Mouse (Mus musculus): ENCODE results near the gene Olfr316. TPM values are rescaled to one million over a fixed set of nuclear protein-coding genes. Genes with fewer than 3 reads are reported as not detected.
"Not testable (repeated sequence)": the region's sequence is repeated elsewhere in the genome, so short reads cannot be mapped to it uniquely, and the experiment has no call there.

Gene Olfr316
- polyA plus RNA-seq, 1 experiment from 2014 or later, result not detected

DNA sequence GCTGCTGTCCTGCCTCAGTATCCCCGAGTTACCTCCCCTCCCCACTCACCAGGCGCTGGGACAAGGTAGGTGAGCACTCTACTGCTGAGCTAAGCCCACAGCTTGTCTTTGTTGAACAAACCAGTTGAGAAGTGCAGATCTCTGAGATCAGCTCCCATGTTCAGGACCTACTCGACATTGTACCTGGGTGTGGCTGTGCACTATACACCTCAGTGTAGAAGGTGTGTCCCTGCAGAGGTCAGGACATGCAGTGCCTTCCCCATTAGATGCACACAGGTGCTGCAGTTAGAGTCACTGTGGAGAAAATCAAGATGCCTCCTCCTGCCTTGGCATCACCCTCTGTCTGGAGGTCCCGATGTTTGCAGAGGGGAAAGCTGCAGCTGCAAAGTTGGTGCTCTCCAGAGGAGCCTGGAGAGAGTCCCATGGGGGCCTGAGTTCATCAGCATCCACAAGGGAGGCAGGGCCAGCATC lies 13.7 kb upstream of the Olfr316 start, which contains the start of gene Olfr317:
Olfr317 (minus strand) TSS at position 421 of the 471 bp plus-strand sequence.
- TF ChIP-seq CTCF (IDR thresholded peaks at IDR 0.05; ENCODE audit: low read depth), result no peak
- H3K4me1 ChIP-seq (ENCODE audit: insufficient read depth), result no peaks in the 10 kb centered on the region
- DNase-seq (no peak), ATAC-seq (ENCODE audit: insufficient read depth) (no peak)
- no peaks in the 10 kb centered on the region for H3K36me3 ChIP-seq (ENCODE audit: insufficient read depth)
- H3K27ac ChIP-seq (ENCODE audit: low read depth), result no peak within 1 kb of the TSS
- H3K4me2 ChIP-seq, result no peak within 1 kb of the TSS
- no peaks in the 10 kb centered on the region for H3K27me3 ChIP-seq (ENCODE audit: insufficient read depth, low read length)
- H3K9me3 ChIP-seq (ENCODE audit: low read depth, low read length), result no peaks in the 10 kb centered on the region
- no peak within 1 kb of the TSS for H3K4me3 ChIP-seq (ENCODE audit: low read depth, low read length)
- 59% methylated on average over 4 of the region's 4 CpGs for WGBS
- H3K9ac ChIP-seq, result no peak within 1 kb of the TSS

DNA sequence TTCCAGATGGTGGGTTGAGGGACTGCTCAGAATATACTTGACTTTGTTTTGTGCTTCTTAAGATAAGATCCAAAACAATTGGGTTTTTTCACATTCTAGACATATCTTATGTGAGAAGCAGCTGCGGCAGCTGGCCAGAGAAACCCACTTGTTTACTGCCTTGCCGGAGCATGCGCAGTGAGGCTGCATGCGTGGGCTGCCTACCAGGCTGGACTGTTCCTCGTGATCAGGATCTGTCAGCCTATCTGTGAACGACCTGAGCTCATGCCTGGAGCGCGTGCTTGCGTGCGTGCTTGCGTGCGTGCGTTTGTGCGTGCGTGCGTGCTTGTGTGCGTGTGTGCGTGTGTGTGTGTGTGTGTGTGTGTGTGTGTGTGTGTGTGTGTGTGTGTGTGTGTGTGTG lies 1.4 kb upstream of the Olfr316 start:
- not testable (repeated sequence) for H3K27me3 ChIP-seq (ENCODE audit: insufficient read depth, low read length); H3K4me2 ChIP-seq; H3K4me1 ChIP-seq (ENCODE audit: insufficient read depth); H3K4me3 ChIP-seq (ENCODE audit: low read depth, low read length); H3K36me3 ChIP-seq (ENCODE audit: insufficient read depth); H3K9me3 ChIP-seq (ENCODE audit: low read depth, low read length); ATAC-seq (ENCODE audit: insufficient read depth); H3K27ac ChIP-seq (ENCODE audit: low read depth); H3K9ac ChIP-seq; DNase-seq
- 85% methylated on average over 18 of the region's 18 CpGs for WGBS

DNA sequence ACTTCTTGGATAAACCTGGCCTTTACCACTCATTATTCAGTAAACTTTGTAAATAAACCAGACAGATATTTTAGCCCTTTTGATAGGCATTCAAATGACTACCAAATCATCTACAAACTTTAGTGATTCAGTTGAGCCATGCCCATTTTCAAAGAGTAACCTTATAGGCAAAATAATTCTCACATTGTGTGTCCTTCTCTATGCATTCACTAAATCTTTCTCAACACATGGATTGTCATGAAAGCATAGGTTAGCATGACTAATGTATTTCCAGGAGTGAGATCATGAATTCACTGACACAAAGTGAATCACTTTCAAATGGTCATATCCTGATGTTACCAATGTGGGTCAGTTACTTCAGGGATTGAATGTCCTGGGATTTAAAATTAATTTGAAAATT lies 20.4 kb downstream of the Olfr316 start, which contains the start of gene Olfr315:
Olfr315 (plus strand) TSS at position 301 of the 400 bp plus-strand sequence.
- H3K9me3 ChIP-seq (ENCODE audit: low read depth, low read length), result no peaks in the 10 kb centered on the region
- H3K9ac ChIP-seq, result no peak within 1 kb of the TSS
- ATAC-seq (ENCODE audit: insufficient read depth) (no peak), DNase-seq (no peak)
- no peak for TF ChIP-seq CTCF (IDR thresholded peaks at IDR 0.05; ENCODE audit: low read depth)
- no peaks in the 10 kb centered on the region for H3K4me1 ChIP-seq (ENCODE audit: insufficient read depth)
- H3K4me3 ChIP-seq (ENCODE audit: low read depth, low read length), result no peak within 1 kb of the TSS
- no peaks in the 10 kb centered on the region for H3K36me3 ChIP-seq (ENCODE audit: insufficient read depth)
- H3K27me3 ChIP-seq (ENCODE audit: insufficient read depth, low read length), result no peaks in the 10 kb centered on the region
- no peak within 1 kb of the TSS for H3K27ac ChIP-seq (ENCODE audit: low read depth)
- H3K4me2 ChIP-seq, result no peak within 1 kb of the TSS

DNA sequence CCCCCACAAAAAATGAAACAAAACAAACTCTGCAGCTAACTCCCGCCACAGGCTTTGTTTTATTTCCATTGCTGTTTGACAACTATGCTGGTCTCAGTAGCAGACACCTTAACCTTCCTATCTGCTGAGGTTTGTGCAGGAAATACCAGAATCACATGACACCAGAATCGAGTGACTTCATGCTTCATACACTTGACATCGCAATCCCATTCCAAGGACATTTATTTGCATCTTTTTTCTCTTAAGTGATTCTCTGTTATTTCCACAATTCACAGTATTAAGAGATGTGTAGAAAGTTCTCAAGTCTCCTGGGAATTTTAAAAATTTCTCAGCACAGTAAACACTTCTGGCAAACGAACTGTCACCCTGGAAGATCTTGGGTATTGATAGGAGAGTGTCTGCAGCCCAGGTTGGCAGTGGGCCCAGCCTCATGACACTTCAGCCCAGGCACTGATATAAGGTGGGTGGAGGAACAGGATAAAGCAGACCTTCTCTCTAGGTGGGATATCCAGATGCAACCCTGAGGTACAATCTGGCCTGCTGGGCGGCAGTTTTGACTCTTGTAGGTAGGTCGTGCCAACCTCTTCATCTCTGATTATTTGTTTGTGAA lies 30.1 kb downstream of the Olfr316 start, which contains the start of gene Olfr314:
Olfr314 (plus strand) TSS at position 473 of the 610 bp plus-strand sequence.
- WGBS, result 50% methylated on average over 6 of the region's 6 CpGs
- H3K9me3 ChIP-seq (ENCODE audit: low read depth, low read length), result no peaks in the 10 kb centered on the region
- ATAC-seq (ENCODE audit: insufficient read depth) (no peak), DNase-seq (no peak)
- H3K9ac ChIP-seq, result no peak within 1 kb of the TSS
- H3K4me3 ChIP-seq (ENCODE audit: low read depth, low read length), result no peak within 1 kb of the TSS
- no peaks in the 10 kb centered on the region for H3K4me1 ChIP-seq (ENCODE audit: insufficient read depth)
- H3K27me3 ChIP-seq (ENCODE audit: insufficient read depth, low read length), result no peaks in the 10 kb centered on the region
- no peak within 1 kb of the TSS for H3K4me2 ChIP-seq
- TF ChIP-seq CTCF (IDR thresholded peaks at IDR 0.05; ENCODE audit: low read depth), result no peak
- H3K27ac ChIP-seq (ENCODE audit: low read depth), result no peak within 1 kb of the TSS
- H3K36me3 ChIP-seq (ENCODE audit: insufficient read depth), result no peaks in the 10 kb centered on the region

DNA sequence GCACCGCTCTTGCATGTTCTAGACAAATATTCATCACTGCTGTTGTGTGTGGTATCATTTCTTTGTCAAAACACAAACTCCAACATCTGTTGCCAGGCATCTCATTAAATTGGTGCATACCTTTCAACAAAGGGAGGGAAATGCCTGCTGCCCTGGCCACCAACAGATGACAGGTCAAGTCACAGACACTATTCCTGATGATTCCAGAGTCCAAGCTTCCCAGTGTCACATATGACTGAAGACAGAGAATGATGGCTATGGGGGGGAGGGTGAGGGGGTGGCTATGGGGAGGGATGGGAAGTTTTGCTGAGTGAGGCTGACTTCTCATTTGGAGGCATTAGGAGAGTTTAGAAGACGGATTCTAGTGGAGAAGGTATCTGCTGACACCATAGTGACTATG lies 31.6 kb downstream of the Olfr316 start:
- no peaks in the 10 kb centered on the region for H3K27me3 ChIP-seq (ENCODE audit: insufficient read depth, low read length)
- H3K4me3 ChIP-seq (ENCODE audit: low read depth, low read length), result no peak overlapping the region
- H3K36me3 ChIP-seq (ENCODE audit: insufficient read depth), result no peaks in the 10 kb centered on the region
- ATAC-seq (ENCODE audit: insufficient read depth) (no peak), DNase-seq (no peak)
- H3K9me3 ChIP-seq (ENCODE audit: low read depth, low read length), result no peaks in the 10 kb centered on the region
- H3K4me1 ChIP-seq (ENCODE audit: insufficient read depth), result no peaks in the 10 kb centered on the region
- no peak for TF ChIP-seq CTCF (IDR thresholded peaks at IDR 0.05; ENCODE audit: low read depth)
- H3K4me2 ChIP-seq, result no peak overlapping the region
- WGBS, result 63% methylated on average over 2 of the region's 2 CpGs
- no peak overlapping the region for H3K9ac ChIP-seq
- H3K27ac ChIP-seq (ENCODE audit: low read depth), result no peak overlapping the region

DNA sequence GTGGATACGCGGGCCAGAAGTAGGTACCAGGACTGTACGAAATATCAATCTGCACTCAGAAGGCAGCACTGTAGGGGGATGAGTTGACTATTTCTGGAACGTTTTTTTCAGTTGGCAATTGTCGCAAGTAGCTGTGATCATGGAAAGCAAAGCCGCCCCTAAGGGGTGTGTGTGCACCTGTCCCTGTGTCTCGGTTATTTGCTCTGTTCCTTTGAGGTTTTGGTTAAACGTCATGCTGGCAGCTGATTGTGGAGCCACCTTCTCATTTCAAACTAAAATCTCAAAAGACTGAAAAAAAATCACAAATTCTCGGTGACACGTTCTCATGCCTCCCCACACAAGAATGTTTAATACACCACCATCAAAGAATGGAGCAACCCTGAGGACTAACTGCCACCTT lies 35.1 kb downstream of the Olfr316 start:
- H3K9me3 ChIP-seq (ENCODE audit: low read depth, low read length), result no peaks in the 10 kb centered on the region
- H3K4me3 ChIP-seq (ENCODE audit: low read depth, low read length), result no peak overlapping the region
- no peak overlapping the region for H3K27ac ChIP-seq (ENCODE audit: low read depth)
- TF ChIP-seq CTCF (IDR thresholded peaks at IDR 0.05; ENCODE audit: low read depth), result no peak
- no peak overlapping the region for H3K4me2 ChIP-seq
- H3K4me1 ChIP-seq (ENCODE audit: insufficient read depth), result no peaks in the 10 kb centered on the region
- no peak for ATAC-seq (ENCODE audit: insufficient read depth)
- WGBS, result 81% methylated on average over 10 of the region's 10 CpGs
- H3K36me3 ChIP-seq (ENCODE audit: insufficient read depth), result no peaks in the 10 kb centered on the region
- no peak overlapping the region for H3K9ac ChIP-seq
- H3K27me3 ChIP-seq (ENCODE audit: insufficient read depth, low read length), result no peaks in the 10 kb centered on the region
- DNase-seq, result no peak

DNA sequence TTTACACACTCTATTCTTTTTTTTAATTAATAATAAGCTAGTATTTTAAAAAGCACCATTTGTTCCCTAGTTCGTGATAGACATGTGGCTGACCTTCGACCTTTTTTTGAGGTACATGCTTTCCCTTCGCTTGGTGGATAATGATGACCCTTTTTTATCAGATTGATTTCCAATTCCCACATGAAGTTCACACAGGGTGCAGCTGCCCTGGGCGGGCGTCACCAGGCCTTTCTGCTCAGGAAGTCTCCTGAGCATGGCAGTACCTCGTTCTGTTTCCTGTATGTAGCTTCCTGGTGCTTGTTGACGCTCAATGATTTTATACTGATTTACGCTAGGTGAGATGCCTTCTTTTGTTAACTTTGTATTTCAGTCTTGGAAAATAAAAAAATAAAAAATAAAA lies 35.8 kb downstream of the Olfr316 start:
- Histone ChIP-seq H3K4me2 (no peak overlapping the region), H3K9me3 (ENCODE audit: low read depth, low read length) (no peaks in the 10 kb centered on the region), H3K36me3 (ENCODE audit: insufficient read depth) (no peaks in the 10 kb centered on the region), H3K9ac (no peak overlapping the region), H3K27ac (ENCODE audit: low read depth) (no peak overlapping the region), H3K4me1 (ENCODE audit: insufficient read depth) (no peaks in the 10 kb centered on the region), H3K27me3 (ENCODE audit: insufficient read depth, low read length) (no peaks in the 10 kb centered on the region), H3K4me3 (ENCODE audit: low read depth, low read length) (no peak overlapping the region)
- WGBS, result 76% methylated on average over 8 of the region's 8 CpGs
- no peak for DNase-seq
- ATAC-seq (ENCODE audit: insufficient read depth), result no peak
- TF ChIP-seq CTCF (IDR thresholded peaks at IDR 0.05; ENCODE audit: low read depth), result no peak
